Mouse (Mus musculus) spleen, adult 2 months (tissue): Measurements from ENCODE around the gene Pla2g2d. TPM values are rescaled to one million over a fixed set of nuclear protein-coding genes. Genes with fewer than 3 reads are reported as not detected.
"Not testable (repeated sequence)": the region's sequence is repeated elsewhere in the genome, so short reads cannot be mapped to it uniquely, and the experiment has no call there.

Source experiments
- DNase-seq, 2 experiments: peaks; one replicate each; pipeline versions ENCODE4 v3.0.0 to v3.0.0-alpha.2; 2012 to 2021; ENCODE audit warnings: low spot score in 2 of 2, low read depth in 1 of 2
- H3K27ac ChIP-seq: fragments of 200-500 bp; 2 replicates; pipeline ENCODE4 v1.5.1; 2012; ENCODE audit warnings: low read length, inconsistent platforms; ENCODE audit not compliant: insufficient read depth
- H3K27me3 ChIP-seq: fragments of 200-500 bp; 2 replicates; pipeline ENCODE4 v1.6.1; 2012; ENCODE audit warnings: mild to moderate bottlenecking, moderate library complexity, low read length, inconsistent platforms; ENCODE audit not compliant: control insufficient read depth, insufficient read depth
- H3K36me3 ChIP-seq: fragments of 200-500 bp; 2 replicates; pipeline ENCODE4 v1.6.1; 2012; ENCODE audit warnings: mild to moderate bottlenecking, low read length, inconsistent platforms; ENCODE audit not compliant: control insufficient read depth, insufficient read depth
- H3K4me1 ChIP-seq: fragments of 200-500 bp; 2 replicates; pipeline ENCODE4 v1.6.1; 2011; ENCODE audit warnings: inconsistent platforms; ENCODE audit not compliant: control insufficient read depth, insufficient read depth, insufficient read length
- H3K4me3 ChIP-seq: fragments of 200-500 bp; 2 replicates; pipeline ENCODE4 v1.5.1; 2011; ENCODE audit warnings: mild to moderate bottlenecking, inconsistent platforms; ENCODE audit not compliant: insufficient read depth, insufficient read length; ENCODE audit errors: extremely low read depth
- CTCF ChIP-seq: fragments of 200-500 bp; IDR thresholded peaks from 2 replicates; pipeline ENCODE4 v1.5.1; 2011; ENCODE audit warnings: mild to moderate bottlenecking, inconsistent platforms; ENCODE audit not compliant: insufficient read depth, insufficient read length, insufficient replicate concordance; ENCODE audit errors: extremely low read depth
- POLR2A ChIP-seq: fragments of 200-500 bp; IDR thresholded peaks from 2 replicates; pipeline ENCODE4 v1.6.1; 2011; ENCODE audit warnings: low read depth, low read length, inconsistent platforms
- whole genome bisulfite sequencing: fragments of 180-500 bp; shearing (Covaris S2); methylation state at CpG from one replicate; pipeline ENCODE4 v1.1.7; 2018; 5-methylcytosine and 5-hydroxymethylcytosine counted together
- polyA plus RNA-seq: library from polyadenylated mRNA; depleted of rRNA; stranded (reverse); fragments of >200 nt; gene quantifications from 2 replicates; pipeline ENCODE4 v1.2.3, GENCODE M21; 2012; rRNA removed

Pla2g2d gene
- polyA plus RNA-seq, 1 experiment = 77.6 TPM

DNA sequence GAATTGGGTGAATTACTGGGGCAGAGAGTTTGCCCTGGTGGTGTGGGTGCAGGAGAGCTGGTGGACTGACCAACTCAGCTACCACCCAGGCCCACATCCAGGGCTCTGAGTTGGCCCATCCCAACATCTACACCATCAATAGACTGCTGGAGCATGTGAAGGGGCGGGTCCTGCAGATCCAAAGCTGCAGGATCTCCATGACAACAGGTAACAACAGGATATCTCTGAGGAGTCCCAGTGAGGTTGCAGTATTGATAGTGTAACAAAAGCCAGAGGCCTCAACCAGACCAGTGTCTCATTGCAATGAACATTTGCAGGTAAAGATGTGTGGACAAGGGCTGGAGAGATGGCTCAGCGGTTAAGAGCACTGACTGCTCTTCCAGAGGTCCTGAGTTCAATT lies 45.5 kb downstream of the Pla2g2d start:
- no peak for TF ChIP-seq POLR2A
- no peak for TF ChIP-seq CTCF
- Histone ChIP-seq H3K27me3 (no peaks in the 10 kb centered on the region), H3K4me3 (no peak overlapping the region), H3K4me1 (no peaks in the 10 kb centered on the region), H3K36me3 (no peaks in the 10 kb centered on the region), H3K27ac (no peak overlapping the region)
- DNase-seq = no peak
- 81% methylated on average over 2 of the region's 2 CpGs for WGBS

DNA sequence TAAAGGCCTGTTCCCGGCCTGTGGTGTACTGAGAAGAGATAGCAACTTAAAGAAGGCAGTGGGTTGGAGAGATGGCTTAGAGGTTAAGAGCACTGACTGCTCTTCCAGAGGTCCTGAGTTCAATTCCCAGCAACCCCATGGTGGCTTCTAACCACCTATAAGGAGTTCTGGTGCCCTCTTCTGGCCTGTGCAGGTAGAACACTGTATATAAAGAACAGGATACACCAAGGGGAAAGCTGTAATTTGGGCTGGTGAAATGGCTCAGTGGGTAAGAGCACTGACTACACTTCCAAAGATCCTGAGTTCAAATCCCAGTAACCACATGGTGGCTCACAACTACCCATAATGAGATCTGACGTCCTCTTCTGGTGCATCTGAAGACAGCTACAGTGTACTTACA lies 48.6 kb downstream of the Pla2g2d start:
- not testable (repeated sequence) for H3K36me3 ChIP-seq, DNase-seq, H3K27me3 ChIP-seq, H3K27ac ChIP-seq, H3K4me1 ChIP-seq, H3K4me3 ChIP-seq
- WGBS = 81% methylated on average over 2 of the region's 2 CpGs

DNA sequence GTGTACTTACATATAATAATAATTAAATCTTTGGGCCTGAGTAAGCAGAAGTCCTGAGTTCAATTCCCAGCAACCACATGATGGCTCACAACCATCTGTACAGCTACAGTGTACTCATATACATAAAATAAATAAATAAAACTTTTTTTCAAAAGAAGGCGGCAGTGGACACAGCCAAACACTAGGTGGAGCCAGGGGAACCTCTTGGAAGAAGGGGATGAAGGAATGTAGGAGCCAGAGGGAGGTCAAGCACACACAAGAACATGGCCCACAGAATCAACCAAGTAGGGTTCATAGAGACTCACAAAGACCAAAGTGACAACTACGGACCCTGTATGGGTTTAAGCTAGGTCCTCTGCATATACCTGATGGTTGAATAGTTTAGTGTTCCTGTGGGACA lies 49.1 kb downstream of the Pla2g2d start:
- WGBS = 92% methylated on average over 2 of the region's 2 CpGs
- DNase-seq = no peak
- no peak for TF ChIP-seq POLR2A
- no peak for TF ChIP-seq CTCF
- Histone ChIP-seq H3K27ac (no peak overlapping the region), H3K4me1 (no peaks in the 10 kb centered on the region), H3K27me3 (no peaks in the 10 kb centered on the region), H3K4me3 (no peak overlapping the region), H3K36me3 (no peaks in the 10 kb centered on the region)

DNA sequence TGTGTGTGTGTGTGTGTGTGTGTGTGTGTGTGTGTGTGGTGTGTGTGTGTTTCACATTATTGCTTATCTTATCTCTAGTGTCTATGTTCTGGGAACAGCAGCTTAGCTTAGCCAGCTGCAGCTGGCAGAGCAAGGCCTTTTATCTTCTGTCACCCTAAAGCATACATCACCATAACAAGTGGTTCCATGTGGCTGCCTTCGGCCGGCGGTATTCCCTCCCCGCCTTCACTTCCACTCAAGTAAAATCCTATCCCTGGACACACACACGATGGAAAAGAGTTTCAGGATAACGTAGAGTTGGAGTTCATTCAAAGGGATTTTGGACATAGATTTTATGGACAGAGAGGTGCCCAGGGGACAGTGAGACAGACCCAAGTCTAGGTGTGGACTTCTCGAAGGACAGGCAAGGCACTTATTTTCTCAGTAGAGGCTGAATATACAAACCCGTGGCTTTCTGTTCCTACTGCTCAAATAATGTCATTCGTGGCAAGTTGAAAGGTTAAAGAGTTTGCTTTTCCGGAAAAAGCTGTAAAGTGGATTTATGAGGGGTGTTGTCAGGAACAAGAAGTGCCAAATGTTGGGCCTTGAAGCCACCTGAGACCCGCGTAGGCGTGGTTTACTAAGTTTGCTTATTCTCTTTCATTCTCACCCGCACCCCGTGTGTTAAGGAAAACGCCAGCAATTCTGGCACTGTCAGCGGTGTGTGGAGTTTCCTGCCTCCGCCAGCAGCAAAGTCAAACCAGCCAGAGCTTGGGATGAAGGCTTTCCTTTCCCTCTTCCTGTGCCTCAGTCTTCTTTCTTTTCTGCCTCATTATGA lies 50.4 kb downstream of the Pla2g2d start:
- no peaks in the 10 kb centered on the region for H3K36me3 ChIP-seq
- 34% methylated on average over 18 of the region's 18 CpGs for WGBS
- no peak for DNase-seq
- H3K27me3 ChIP-seq = no peaks in the 10 kb centered on the region
- H3K4me3 ChIP-seq = no peak overlapping the region
- H3K4me1 ChIP-seq = no peaks in the 10 kb centered on the region
- no peak for TF ChIP-seq POLR2A
- TF ChIP-seq CTCF = no peak
- H3K27ac ChIP-seq = peak overlapping the region; percentile 35; the same call in 1 of the 2 replicates

DNA sequence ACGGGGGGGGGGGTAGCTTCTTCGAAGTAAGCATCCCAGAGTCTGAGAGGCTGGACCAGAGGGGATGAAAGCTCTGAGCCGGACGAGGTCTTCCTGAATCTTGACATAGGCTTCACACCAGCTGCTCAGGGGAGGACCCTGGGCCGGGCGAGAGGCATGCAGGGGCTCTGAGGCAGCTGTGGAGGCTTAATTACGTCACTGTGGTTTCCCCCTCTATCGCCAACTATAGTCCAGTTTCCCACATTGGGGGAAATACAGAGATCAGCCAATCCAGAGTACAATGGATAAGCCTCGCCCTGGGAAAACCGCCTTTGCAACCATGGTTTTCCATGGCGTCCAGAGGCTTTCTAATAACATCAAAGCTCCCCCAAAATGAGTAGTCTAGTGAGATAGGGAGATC lies 51.6 kb downstream of the Pla2g2d start:
- H3K4me3 ChIP-seq = no peak overlapping the region
- TF ChIP-seq CTCF (no peak), POLR2A (no peak)
- WGBS = 34% methylated on average over 11 of the region's 11 CpGs
- no peaks in the 10 kb centered on the region for H3K27me3 ChIP-seq
- H3K36me3 ChIP-seq = no peaks in the 10 kb centered on the region
- no peak for DNase-seq
- H3K4me1 ChIP-seq = no peaks in the 10 kb centered on the region
- H3K27ac ChIP-seq = no peak overlapping the region

Other genes starting within 250 kb of the Pla2g2d start
- not detected in 2 replicates for gene Vwa5b1, start 139.9 kb upstream of the Pla2g2d start, polyA plus RNA-seq
- gene Pla2g2c, start 50.9 kb upstream of the Pla2g2d start, polyA plus RNA-seq = 0.02 TPM in 1 of 2 replicates, not detected in the other
- 0.21 and 0.29 TPM in 2 replicates for gene Ubxn10, start 38.6 kb upstream of the Pla2g2d start, polyA plus RNA-seq
- gene Pla2g2f, start 18.1 kb upstream of the Pla2g2d start, polyA plus RNA-seq = 1.9 TPM in 2 replicates
- gene Pla2g5, start 87.7 kb downstream of the Pla2g2d start, polyA plus RNA-seq = 43.7 and 65.5 TPM in 2 replicates
- not detected in 2 replicates for gene Gm13030, start 98.2 kb downstream of the Pla2g2d start, polyA plus RNA-seq
- 0.09 TPM in 1 of 2 replicates, not detected in the other for gene Pla2g2e, start 102.2 kb downstream of the Pla2g2d start, polyA plus RNA-seq
- 3.6 and 4.3 TPM in 2 replicates for gene Otud3, start 138.2 kb downstream of the Pla2g2d start, polyA plus RNA-seq
- gene Rnf186, start 191.4 kb downstream of the Pla2g2d start, polyA plus RNA-seq = 0.06 and 0.07 TPM in 2 replicates
- gene Tmco4, start 197.2 kb downstream of the Pla2g2d start, polyA plus RNA-seq = 18.4 and 21.8 TPM in 2 replicates